Mouse (Mus musculus) megakaryocyte progenitor cell, adult 5-6 weeks (primary cell): Measurements from ENCODE around the gene Nav2. TPM values are rescaled to one million over a fixed set of nuclear protein-coding genes. Genes with fewer than 3 reads are reported as not detected.

Experiments used
- ATAC-seq: replicated peaks from 2 replicates; pipeline ENCODE4 v1.8.0; 2016; ENCODE audit warnings: mild to moderate bottlenecking, moderate TSS enrichment, inconsistent platforms; ENCODE audit not compliant: poor library complexity
- total RNA-seq, 2 experiments: library from RNA; stranded (forward) in 1 of 2; stranded (reverse) in 1 of 2; fragments of 157-497, 149-512 nt in 1 of 2; fragments of 200-1000 nt in 1 of 2; gene quantifications; 2 replicates each; pipeline versions ENCODE4 v1.2.3 to v1.2.4; 2015 to 2017

The Nav2 gene
- total RNA-seq, 2 experiments from 2014 or later, result 16.4 to 27.0 TPM

- ATAC-seq, result no peak
These were observed 617.0 kb downstream of the Nav2 start for GRCm38 (mm10) chr7:49525348-49526100.

GRCm38 (mm10) chr7:49526101-49526499, 617.6 kb downstream of the Nav2 start:
- no peak for ATAC-seq

- no peak for ATAC-seq
These were observed 619.0 kb downstream of the Nav2 start for GRCm38 (mm10) chr7:49527495-49527894.

- ATAC-seq, result no peak
These were observed 619.4 kb downstream of the Nav2 start for GRCm38 (mm10) chr7:49527925-49528324.

GRCm38 (mm10) chr7:49529498-49529897, 621.0 kb downstream of the Nav2 start:
- ATAC-seq, result no peak

GRCm38 (mm10) chr7:49533571-49533970, 625.1 kb downstream of the Nav2 start:
- no peak for ATAC-seq

- no peak for ATAC-seq
These were observed 625.7 kb downstream of the Nav2 start for GRCm38 (mm10) chr7:49534208-49534607.

GRCm38 (mm10) chr7:49538360-49538759, 629.8 kb downstream of the Nav2 start:
- ATAC-seq, result no peak

- no peak for ATAC-seq
These were observed 631.7 kb downstream of the Nav2 start for GRCm38 (mm10) chr7:49540181-49540580.

- ATAC-seq, result no peak
These were observed 633.6 kb downstream of the Nav2 start for GRCm38 (mm10) chr7:49542135-49542534.

GRCm38 (mm10) chr7:49544775-49545705, 636.5 kb downstream of the Nav2 start:
- peak; percentile 93 for ATAC-seq

- no peak for ATAC-seq
These were observed 637.2 kb downstream of the Nav2 start for GRCm38 (mm10) chr7:49545706-49546097.

GRCm38 (mm10) chr7:49548397-49548796, 639.9 kb downstream of the Nav2 start:
- ATAC-seq, result no peak

GRCm38 (mm10) chr7:49553236-49553981, 644.9 kb downstream of the Nav2 start:
- no peak for ATAC-seq

- ATAC-seq, result no peak
These were observed 649.7 kb downstream of the Nav2 start for GRCm38 (mm10) chr7:49558240-49558640.

GRCm38 (mm10) chr7:49558895-49559294, 650.4 kb downstream of the Nav2 start:
- ATAC-seq, result no peak

GRCm38 (mm10) chr7:49560012-49560411, 651.5 kb downstream of the Nav2 start:
- no peak for ATAC-seq

- ATAC-seq, result no peak
These were observed 653.9 kb downstream of the Nav2 start for GRCm38 (mm10) chr7:49562404-49562803.

GRCm38 (mm10) chr7:49562851-49563250, 654.3 kb downstream of the Nav2 start:
- no peak for ATAC-seq

- ATAC-seq, result no peak
These were observed 656.6 kb downstream of the Nav2 start for GRCm38 (mm10) chr7:49565084-49565483.

GRCm38 (mm10) chr7:49565798-49566197, 657.3 kb downstream of the Nav2 start:
- no peak for ATAC-seq
